Mouse (Mus musculus): ENCODE results near the gene Hmcn2.
A peak's percentile ranks its signal among the peaks of the same experiment; 100 is the strongest.

Hmcn2 gene

GRCm38 (mm10) chr2:31339826-31340225 is 25.6 kb downstream of the Hmcn2 start:
- no peaks in the 10 kb centered on the region for H3K27me3 ChIP-seq (ENCODE audit: control insufficient read depth, insufficient read depth, low read length, poor library complexity, severe bottlenecking)
- no peak for DNase-seq (ENCODE audit: low read depth, low spot score)
- H3K36me3 ChIP-seq (ENCODE audit: control insufficient read depth, insufficient read depth, low read length, poor library complexity, severe bottlenecking) = no peaks in the 10 kb centered on the region

- Histone ChIP-seq H3K36me3 (ENCODE audit: control insufficient read depth, insufficient read depth, low read length, poor library complexity, severe bottlenecking) (no peaks in the 10 kb centered on the region), H3K27me3 (ENCODE audit: control insufficient read depth, insufficient read depth, low read length, poor library complexity, severe bottlenecking) (no peaks in the 10 kb centered on the region)
- no peak for DNase-seq (ENCODE audit: low read depth, low spot score)
Observed at GRCm38 (mm10) chr2:31341726-31342535, 27.7 kb downstream of the Hmcn2 start.

- DNase-seq (ENCODE audit: low read depth, low spot score) = peak; percentile 21
- Histone ChIP-seq H3K36me3 (ENCODE audit: control insufficient read depth, insufficient read depth, low read length, poor library complexity, severe bottlenecking) (no peaks in the 10 kb centered on the region), H3K27me3 (ENCODE audit: control insufficient read depth, insufficient read depth, low read length, poor library complexity, severe bottlenecking) (no peaks in the 10 kb centered on the region)
Observed at GRCm38 (mm10) chr2:31346096-31346495, 31.9 kb downstream of the Hmcn2 start.

- no peak for DNase-seq (ENCODE audit: low read depth, low spot score)
- Histone ChIP-seq H3K27me3 (ENCODE audit: control insufficient read depth, insufficient read depth, low read length, poor library complexity, severe bottlenecking) (no peaks in the 10 kb centered on the region), H3K36me3 (ENCODE audit: control insufficient read depth, insufficient read depth, low read length, poor library complexity, severe bottlenecking) (no peaks in the 10 kb centered on the region)
Observed at GRCm38 (mm10) chr2:31348373-31348772, 34.2 kb downstream of the Hmcn2 start.

- Histone ChIP-seq H3K36me3 (ENCODE audit: control insufficient read depth, insufficient read depth, low read length, poor library complexity, severe bottlenecking) (no peaks in the 10 kb centered on the region), H3K27me3 (ENCODE audit: control insufficient read depth, insufficient read depth, low read length, poor library complexity, severe bottlenecking) (no peaks in the 10 kb centered on the region)
- no peak for DNase-seq (ENCODE audit: low read depth, low spot score)
Observed at GRCm38 (mm10) chr2:31348850-31349249, 34.6 kb downstream of the Hmcn2 start.

GRCm38 (mm10) chr2:31356771-31357170 is 42.6 kb downstream of the Hmcn2 start:
- Histone ChIP-seq H3K27me3 (ENCODE audit: control insufficient read depth, insufficient read depth, low read length, poor library complexity, severe bottlenecking) (no peaks in the 10 kb centered on the region), H3K36me3 (ENCODE audit: control insufficient read depth, insufficient read depth, low read length, poor library complexity, severe bottlenecking) (no peaks in the 10 kb centered on the region)
- no peak for DNase-seq (ENCODE audit: low read depth, low spot score)

- no peak for DNase-seq (ENCODE audit: low read depth, low spot score)
- Histone ChIP-seq H3K27me3 (ENCODE audit: control insufficient read depth, insufficient read depth, low read length, poor library complexity, severe bottlenecking) (no peaks in the 10 kb centered on the region), H3K36me3 (ENCODE audit: control insufficient read depth, insufficient read depth, low read length, poor library complexity, severe bottlenecking) (no peaks in the 10 kb centered on the region)
Observed at GRCm38 (mm10) chr2:31359316-31359715, 45.1 kb downstream of the Hmcn2 start.

GRCm38 (mm10) chr2:31367186-31367585 is 53.0 kb downstream of the Hmcn2 start:
- Histone ChIP-seq H3K27me3 (ENCODE audit: control insufficient read depth, insufficient read depth, low read length, poor library complexity, severe bottlenecking) (no peaks in the 10 kb centered on the region), H3K36me3 (ENCODE audit: control insufficient read depth, insufficient read depth, low read length, poor library complexity, severe bottlenecking) (no peaks in the 10 kb centered on the region)
- no peak for DNase-seq (ENCODE audit: low read depth, low spot score)

- no peak for DNase-seq (ENCODE audit: low read depth, low spot score)
- no peaks in the 10 kb centered on the region for H3K27me3 ChIP-seq (ENCODE audit: control insufficient read depth, insufficient read depth, low read length, poor library complexity, severe bottlenecking)
- H3K36me3 ChIP-seq (ENCODE audit: control insufficient read depth, insufficient read depth, low read length, poor library complexity, severe bottlenecking) = no peaks in the 10 kb centered on the region
Observed at GRCm38 (mm10) chr2:31371396-31371795, 57.2 kb downstream of the Hmcn2 start.

- no peaks in the 10 kb centered on the region for H3K36me3 ChIP-seq (ENCODE audit: control insufficient read depth, insufficient read depth, low read length, poor library complexity, severe bottlenecking)
- DNase-seq (ENCODE audit: low read depth, low spot score) = no peak
- no peaks in the 10 kb centered on the region for H3K27me3 ChIP-seq (ENCODE audit: control insufficient read depth, insufficient read depth, low read length, poor library complexity, severe bottlenecking)
Observed at GRCm38 (mm10) chr2:31372186-31372585, 58.0 kb downstream of the Hmcn2 start.

GRCm38 (mm10) chr2:31374415-31374814 is 60.2 kb downstream of the Hmcn2 start:
- Histone ChIP-seq H3K36me3 (ENCODE audit: control insufficient read depth, insufficient read depth, low read length, poor library complexity, severe bottlenecking) (no peaks in the 10 kb centered on the region), H3K27me3 (ENCODE audit: control insufficient read depth, insufficient read depth, low read length, poor library complexity, severe bottlenecking) (no peaks in the 10 kb centered on the region)
- DNase-seq (ENCODE audit: low read depth, low spot score) = no peak

GRCm38 (mm10) chr2:31376057-31376456 is 61.8 kb downstream of the Hmcn2 start:
- no peaks in the 10 kb centered on the region for H3K36me3 ChIP-seq (ENCODE audit: control insufficient read depth, insufficient read depth, low read length, poor library complexity, severe bottlenecking)
- DNase-seq (ENCODE audit: low read depth, low spot score) = no peak
- no peaks in the 10 kb centered on the region for H3K27me3 ChIP-seq (ENCODE audit: control insufficient read depth, insufficient read depth, low read length, poor library complexity, severe bottlenecking)

- no peaks in the 10 kb centered on the region for H3K27me3 ChIP-seq (ENCODE audit: control insufficient read depth, insufficient read depth, low read length, poor library complexity, severe bottlenecking)
- no peaks in the 10 kb centered on the region for H3K36me3 ChIP-seq (ENCODE audit: control insufficient read depth, insufficient read depth, low read length, poor library complexity, severe bottlenecking)
- no peak for DNase-seq (ENCODE audit: low read depth, low spot score)
Observed at GRCm38 (mm10) chr2:31377481-31377880, 63.3 kb downstream of the Hmcn2 start.

- peak; percentile 64 for DNase-seq (ENCODE audit: low read depth, low spot score)
- Histone ChIP-seq H3K36me3 (ENCODE audit: control insufficient read depth, insufficient read depth, low read length, poor library complexity, severe bottlenecking) (no peaks in the 10 kb centered on the region), H3K27me3 (ENCODE audit: control insufficient read depth, insufficient read depth, low read length, poor library complexity, severe bottlenecking) (no peaks in the 10 kb centered on the region)
Observed at GRCm38 (mm10) chr2:31381292-31381846, 67.2 kb downstream of the Hmcn2 start.

GRCm38 (mm10) chr2:31382952-31383351 is 68.7 kb downstream of the Hmcn2 start:
- DNase-seq (ENCODE audit: low read depth, low spot score) = peak; percentile 64
- H3K27me3 ChIP-seq (ENCODE audit: control insufficient read depth, insufficient read depth, low read length, poor library complexity, severe bottlenecking) = no peaks in the 10 kb centered on the region
- H3K36me3 ChIP-seq (ENCODE audit: control insufficient read depth, insufficient read depth, low read length, poor library complexity, severe bottlenecking) = no peaks in the 10 kb centered on the region

Data from splenic B cell, adult 2 months (primary cell).